Mouse (Mus musculus) adrenal gland, postnatal 4 days (tissue): ENCODE data around the gene Imp4. TPM values are rescaled to one million over a fixed set of nuclear protein-coding genes. Genes with fewer than 3 reads are reported as not detected.
"Not testable (repeated sequence)": the region's sequence is repeated elsewhere in the genome, so short reads cannot be mapped to it uniquely, and the experiment has no call there.

Experiments
- DNase-seq, 2 experiments: peaks; one replicate each; pipeline ENCODE4 v3.0.0; 2021 to 2022; ENCODE audit warnings: low spot score in 2 of 2, mixed read lengths in 2 of 2
- long read RNA-seq, 2 experiments: library from polyadenylated mRNA; stranded (forward); transcript quantifications; one replicate each; pipeline ENCODE4 v2.0.0; 2021
- total RNA-seq, 2 experiments: library from RNA; stranded (reverse); gene quantifications; 2 replicates each; pipeline ENCODE4 v1.2.3; 2021

Imp4 gene
- 10 to 100 TPM; 58.2 to 62.2 TPM for total RNA-seq
- long read RNA-seq, experiment 1, full-length matches to known transcripts, result 36 of 42 reads
- long read RNA-seq, experiment 1, partial matches to known transcripts, result 5 of 42 reads
- long read RNA-seq, experiment 1, other reads (novel, unspliced or antisense), result 1 of 42 reads
- long read RNA-seq, experiment 2, full-length matches to known transcripts, result 51 of 61 reads
- long read RNA-seq, experiment 2, partial matches to known transcripts, result 1 of 61 reads
- long read RNA-seq, experiment 2, other reads (novel, unspliced or antisense), result 9 of 61 reads

- DNase-seq, result peak; percentile 72 to 86
These were observed at the start of gene Imp4, which contains the start of gene Ccdc115 for GRCm38 (mm10) chr1:34439215-34439960. TSS of gene Imp4 (plus strand) at chr1:34439851. TSS of gene Ccdc115 (minus strand) at chr1:34439672.

DNA sequence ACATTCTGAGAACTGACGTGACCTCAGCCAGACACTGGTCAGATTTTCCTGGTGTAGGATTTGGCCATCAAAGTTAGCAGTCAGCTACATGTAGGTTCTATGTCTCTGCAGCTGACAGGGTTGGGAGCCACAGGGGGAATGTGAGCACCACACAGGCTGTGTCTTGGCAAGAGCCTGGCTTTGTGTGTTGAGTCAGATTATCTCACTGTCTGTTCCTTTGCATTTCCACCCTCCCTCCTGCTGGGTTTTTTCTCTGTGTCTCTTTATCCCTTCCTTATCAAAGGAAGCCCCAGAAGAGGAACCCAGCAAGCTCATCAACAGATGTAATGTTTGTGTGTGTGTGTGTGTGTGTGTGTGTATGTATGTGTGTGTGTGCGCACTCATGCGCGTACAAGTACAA, 43.3 kb upstream of the Imp4 start:
- no peak for DNase-seq

DNA sequence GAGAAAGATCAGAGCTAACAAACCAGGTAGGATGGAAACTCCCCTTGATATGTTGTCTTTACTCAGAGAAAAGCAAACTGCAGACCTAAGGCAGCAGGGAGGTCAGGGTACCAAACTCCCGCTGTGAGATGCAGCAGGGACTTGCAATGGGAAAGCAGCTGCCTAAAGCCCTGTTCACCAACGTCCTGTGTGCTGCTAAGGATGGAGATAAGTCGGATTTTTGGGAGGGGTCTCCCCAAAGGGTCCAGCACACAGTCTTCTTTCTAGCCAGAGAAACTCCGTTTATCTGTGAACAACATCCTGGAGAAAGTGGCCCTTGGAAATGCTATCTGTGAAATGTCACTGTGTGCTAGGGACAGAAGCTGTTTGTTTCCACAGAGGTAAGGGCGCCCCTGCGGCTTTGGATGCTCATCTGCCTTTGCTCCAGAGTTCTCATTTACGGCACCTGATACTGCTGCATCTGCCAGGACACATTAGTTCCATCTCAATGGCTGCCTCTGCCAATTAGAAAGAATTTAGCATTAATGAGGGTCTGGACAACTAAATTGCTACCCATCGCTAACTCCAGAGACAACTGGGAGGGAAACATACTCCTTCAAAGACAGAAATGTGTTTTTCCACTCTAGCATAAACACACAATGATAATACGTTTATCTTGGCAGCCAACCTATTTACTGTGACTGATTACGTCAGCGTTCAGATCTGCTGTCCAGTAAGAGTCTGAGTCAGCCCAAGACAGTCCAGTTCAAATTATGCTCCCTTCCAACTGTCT, 40.3 kb upstream of the Imp4 start:
- no peak for DNase-seq

GRCm38 (mm10) chr1:34428466-34428865, 11.2 kb upstream of the Imp4 start:
- DNase-seq, result no peak

GRCm38 (mm10) chr1:34429281-34429680, 10.4 kb upstream of the Imp4 start:
- no peak for DNase-seq

DNA sequence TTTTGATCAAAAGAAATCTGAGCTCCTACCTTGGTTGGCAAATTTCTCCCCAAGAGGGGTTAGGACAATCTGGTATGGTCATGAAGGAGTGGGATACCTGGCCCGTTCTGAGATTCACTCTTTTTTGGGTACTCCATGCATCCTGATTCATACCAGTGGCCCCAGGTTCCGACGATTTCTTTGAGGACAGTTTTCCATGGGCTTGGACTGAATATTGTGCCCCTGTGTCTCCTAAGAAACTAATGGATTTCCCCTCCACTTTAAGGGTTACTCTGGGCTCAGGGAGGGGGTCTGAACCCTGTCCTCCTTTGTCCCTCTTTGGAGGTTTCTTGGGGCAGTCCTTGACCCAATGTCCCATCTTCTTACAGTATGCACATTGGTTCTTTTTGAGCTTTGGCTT, 8.7 kb upstream of the Imp4 start:
- DNase-seq, result no peak

- DNase-seq, result no peak
These were observed 8.2 kb upstream of the Imp4 start for GRCm38 (mm10) chr1:34431431-34431830.

- DNase-seq, result no peak
These were observed 7.3 kb upstream of the Imp4 start for GRCm38 (mm10) chr1:34432411-34432775.

- DNase-seq, result no peak
These were observed 6.7 kb upstream of the Imp4 start for GRCm38 (mm10) chr1:34432776-34433481.

GRCm38 (mm10) chr1:34433891-34434521, 5.6 kb upstream of the Imp4 start:
- no peak for DNase-seq

DNA sequence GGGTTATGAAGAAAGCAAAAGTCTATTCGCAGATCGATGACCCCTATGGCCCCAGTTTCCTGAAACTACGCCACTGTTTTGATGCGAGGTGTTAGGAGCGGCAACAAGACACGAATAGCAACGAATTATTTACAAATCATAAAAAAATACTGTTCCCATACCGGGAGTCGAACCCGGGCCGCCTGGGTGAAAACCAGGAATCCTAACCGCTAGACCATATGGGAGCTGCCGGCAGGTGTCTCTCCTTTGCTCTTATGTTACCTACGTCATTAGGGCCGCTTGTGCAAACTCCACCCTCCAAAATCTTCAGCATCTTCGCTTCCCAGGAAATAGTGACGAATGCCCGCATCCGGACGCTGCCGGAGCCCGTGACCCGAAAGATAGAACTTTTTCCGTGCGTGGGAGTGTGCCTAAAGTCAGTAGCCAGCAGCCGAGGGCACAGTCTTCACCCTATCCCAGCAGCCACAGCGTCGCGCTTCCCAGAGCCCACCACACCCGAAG, 4.9 kb upstream of the Imp4 start:
- peak; percentile 66 to 75 for DNase-seq

DNA sequence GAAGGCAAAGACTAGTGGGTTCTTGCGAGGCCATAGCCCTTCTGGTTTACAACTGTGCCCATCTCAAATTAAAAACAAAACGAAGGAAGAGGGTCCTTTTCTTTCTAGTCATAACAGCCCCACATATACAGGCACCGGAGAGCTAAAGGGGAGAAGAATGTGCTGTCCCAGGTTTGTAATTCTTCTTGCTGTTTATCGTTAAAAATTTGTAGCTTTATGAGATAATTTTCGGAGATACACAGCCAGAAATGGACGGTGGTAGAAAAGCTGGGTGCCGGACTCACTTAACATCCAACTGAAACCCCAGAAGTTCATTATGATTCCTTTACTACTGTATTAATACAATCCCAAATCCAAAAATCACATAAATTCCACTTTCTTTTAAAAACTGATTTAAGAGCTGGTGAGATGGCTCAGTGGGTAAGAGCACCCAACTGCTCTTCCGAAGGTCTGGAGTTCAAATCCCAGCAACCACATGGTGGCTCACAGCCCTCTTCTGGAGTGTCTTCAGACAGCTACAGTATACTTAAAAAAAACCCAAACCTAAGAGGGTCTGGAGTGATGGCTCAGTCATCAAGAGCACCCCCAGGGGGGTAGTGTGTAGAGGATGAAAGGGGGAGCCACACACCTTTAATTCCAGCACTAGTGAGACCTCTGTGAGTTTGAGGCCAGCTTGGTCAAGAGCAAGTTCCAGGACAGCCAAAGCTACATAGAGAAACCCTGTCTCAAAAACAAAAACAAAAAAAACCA, 4.1 kb upstream of the Imp4 start:
- DNase-seq, result no peak

GRCm38 (mm10) chr1:34436374-34436773, 3.3 kb upstream of the Imp4 start:
- DNase-seq, result no peak

DNA sequence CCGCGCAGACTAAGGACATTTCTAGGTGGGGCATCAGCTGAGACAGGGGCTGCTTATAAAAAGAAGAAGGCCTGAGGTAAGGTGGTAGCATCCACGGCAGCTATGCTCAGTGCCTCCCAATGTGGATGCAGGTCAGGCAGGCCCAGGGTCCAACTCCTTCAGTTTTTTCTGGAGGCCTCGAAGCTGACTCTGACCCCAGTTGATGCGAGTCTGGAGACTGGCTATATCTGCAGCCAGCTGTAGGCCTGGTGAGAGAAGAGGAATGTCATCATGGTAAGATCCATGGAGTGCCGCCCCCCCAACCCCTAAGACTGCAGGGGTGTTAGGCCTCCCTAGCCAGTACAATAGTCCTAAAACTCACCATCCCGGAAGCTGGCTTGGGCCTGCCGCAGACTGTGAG, 2.3 kb upstream of the Imp4 start:
- DNase-seq, result not testable (repeated sequence)

DNA sequence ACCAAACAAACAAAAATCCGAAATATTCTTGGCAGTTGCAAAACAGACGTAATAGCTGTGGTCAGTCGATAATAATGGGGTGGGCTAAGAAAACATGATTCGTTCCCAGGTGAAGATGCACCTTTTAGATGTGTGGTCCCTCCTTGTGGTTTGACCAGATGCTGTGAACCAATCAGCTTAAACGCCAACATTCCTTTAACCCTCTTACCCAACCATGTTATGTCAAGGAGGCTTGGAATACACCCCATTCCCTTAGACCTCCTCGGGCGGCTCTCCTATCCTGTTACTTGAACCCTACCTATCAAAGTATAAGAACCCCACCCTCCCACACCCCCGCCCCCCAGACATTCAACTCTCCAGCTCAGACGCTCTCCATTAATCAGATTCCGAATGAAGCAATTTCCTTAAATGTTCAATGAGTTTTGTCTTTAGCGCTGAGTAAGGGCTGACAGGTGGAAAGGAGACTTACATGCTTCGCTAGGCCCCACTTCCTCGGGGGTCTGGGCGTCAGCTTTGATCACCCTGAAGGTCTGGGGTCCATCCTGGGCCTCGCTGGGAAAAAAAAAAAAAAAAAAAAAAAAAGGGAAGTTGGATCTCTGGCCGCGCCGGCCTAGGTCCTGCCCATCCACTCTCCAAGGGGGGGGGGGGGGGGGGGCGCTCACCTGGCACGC, 1.1 kb upstream of the Imp4 start:
- DNase-seq, result no peak

DNA sequence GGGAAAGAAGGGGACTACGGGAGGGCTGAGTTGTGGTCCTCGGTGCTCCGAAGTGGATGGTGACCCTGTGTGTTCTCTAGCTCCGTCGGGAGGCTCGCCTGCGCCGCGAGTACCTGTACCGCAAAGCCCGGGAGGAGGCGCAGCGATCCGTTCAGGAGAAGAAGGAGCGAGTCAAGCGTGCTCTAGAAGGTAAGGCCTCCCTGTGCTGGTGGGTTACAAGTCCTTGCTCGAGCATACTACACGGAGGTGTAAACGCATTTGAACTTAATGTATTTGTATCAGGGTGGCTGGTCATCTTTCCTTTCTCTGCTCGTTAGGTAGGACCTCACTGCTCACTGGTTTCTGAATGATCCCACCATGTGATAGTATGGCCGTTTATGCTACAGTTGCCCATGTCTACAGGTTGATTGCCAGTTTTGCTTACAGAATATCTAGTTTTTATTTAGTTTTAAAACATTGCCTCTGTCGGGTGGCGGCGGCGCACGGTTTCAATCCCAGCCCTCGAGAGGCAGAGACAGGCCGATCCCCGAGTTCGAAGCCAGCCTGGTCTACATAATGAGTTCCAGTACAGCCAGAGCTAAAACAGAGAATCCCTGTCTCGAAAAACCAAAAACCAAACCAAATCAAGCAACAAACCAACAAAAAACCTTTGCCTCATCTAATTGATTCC, 445 bp downstream of the Imp4 start:
- no peak for DNase-seq

- no peak for DNase-seq
These were observed 3.5 kb downstream of the Imp4 start for GRCm38 (mm10) chr1:34443124-34443523.

DNA sequence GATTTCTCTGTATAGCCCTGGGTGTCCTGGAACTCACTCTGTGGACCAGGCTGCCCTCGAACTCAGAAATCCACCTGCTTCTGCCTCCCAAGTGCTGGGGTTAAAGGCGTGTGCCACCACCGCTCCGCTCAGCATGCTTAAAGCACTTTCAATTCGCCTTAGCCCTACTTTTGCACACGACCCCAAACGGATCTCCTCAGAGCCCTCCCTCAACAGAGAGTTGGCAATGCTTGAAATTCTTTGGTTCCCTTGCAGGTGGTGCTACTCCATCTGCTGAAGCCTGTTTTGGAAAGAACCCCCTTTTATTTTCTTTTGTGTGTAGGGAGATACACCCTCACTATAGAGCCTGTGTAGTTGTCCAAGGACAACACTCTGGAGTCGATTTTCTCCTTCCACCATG, 18.8 kb downstream of the Imp4 start:
- no peak for DNase-seq
